Mouse (Mus musculus): Measurements from ENCODE around the gene Kat5. TPM values are rescaled to one million over a fixed set of nuclear protein-coding genes. Genes with fewer than 3 reads are reported as not detected.

The Kat5 gene
- total and polyA plus RNA-seq, 3 experiments, result 54.5 to 67.6 TPM; not detected in 1

- H3K79me2 ChIP-seq (ENCODE audit: control insufficient read depth, insufficient read depth, low read length, poor library complexity), result no peaks in the 10 kb centered on the region; the same call in 1 of the 2 replicates
- H3K36me3 ChIP-seq (ENCODE audit: control insufficient read depth in 1 of 2, insufficient read depth in 2 of 2, low read length in 2 of 2), result peaks cover 0 to 2% of the 10 kb centered on the region in 2 experiments; a peak in 2 of 4 replicates
- TF ChIP-seq HCFC1 (IDR thresholded peaks at IDR 0.05; ENCODE audit: low read depth, low read length) (no peak), ZC3H11A (IDR thresholded peaks at IDR 0.05; ENCODE audit: low read depth, low read length) (no peak), RAD21 (IDR thresholded peaks at IDR 0.05; ENCODE audit: low read depth, low read length) (no peak), POLR2AphosphoS2 (IDR thresholded peaks at IDR 0.05; ENCODE audit: low read length) (no peak), MAFK (IDR thresholded peaks at IDR 0.05; ENCODE audit: borderline replicate concordance, low read depth, low read length) (no peak), CTCF (IDR thresholded peaks at IDR 0.05 in 2 of 3, conservative IDR thresholded peaks at IDR 0.05 in 1 of 3; ENCODE audit: control insufficient read depth in 1 of 3, insufficient read depth in 1 of 3, low read depth in 2 of 3, low read length in 3 of 3, poor library complexity in 1 of 3, severe bottlenecking in 1 of 3) (no peak), E2F4 (IDR thresholded peaks at IDR 0.05; ENCODE audit: borderline replicate concordance, low read depth, low read length) (no peak), MEF2A (IDR thresholded peaks at IDR 0.05; ENCODE audit: extremely low read depth, insufficient replicate concordance, low read depth, low read length, poor library complexity, severe bottlenecking) (no peak), GATA1 (IDR thresholded peaks at IDR 0.05; ENCODE audit: low read depth, low read length) (no peak), MYB (IDR thresholded peaks at IDR 0.05; ENCODE audit: low read depth, low read length) (no peak), SMC3 (IDR thresholded peaks at IDR 0.05; ENCODE audit: low read depth, low read length) (no peak), GABPA (IDR thresholded peaks at IDR 0.05; ENCODE audit: low read depth, low read length) (no peak), UBTF (IDR thresholded peaks at IDR 0.05; ENCODE audit: borderline replicate concordance, insufficient read depth, low read depth, low read length) (no peak), NELFE (IDR thresholded peaks at IDR 0.05; ENCODE audit: low read depth, low read length) (no peak), ZMIZ1 (IDR thresholded peaks at IDR 0.05; ENCODE audit: low read depth, low read length) (no peak)
- no peak overlapping the region for H3K9ac ChIP-seq (ENCODE audit: control insufficient read depth, low read depth, low read length, poor library complexity, severe bottlenecking)
- H3K9me3 ChIP-seq (replicated peaks; ENCODE audit: insufficient read depth, low read length), result no peaks in the 10 kb centered on the region
- H3K4me1 ChIP-seq (ENCODE audit: control insufficient read depth in 1 of 2, insufficient read depth in 2 of 2, low read length in 2 of 2), result peaks cover 0 to 8% of the 10 kb centered on the region in 2 experiments; a peak in 2 of 4 replicates
- H3K4me3 ChIP-seq (ENCODE audit: control insufficient read depth in 1 of 2, insufficient read depth in 1 of 2, low read depth in 2 of 2, low read length in 2 of 2), result no peak overlapping the region
- H3K27ac ChIP-seq (ENCODE audit: control insufficient read depth, low read depth, low read length), result no peak overlapping the region
- DNase-seq (ENCODE audit: low read depth, low spot score), result no peak
- H3K27me3 ChIP-seq (ENCODE audit: control insufficient read depth in 1 of 2, insufficient read depth in 2 of 2, low read length in 2 of 2), result no peaks in the 10 kb centered on the region
Observed at GRCm38 (mm10) chr19:5562776-5563175, 47.3 kb downstream of the Kat5 start.

GRCm38 (mm10) chr19:5561886-5562285 is 48.2 kb downstream of the Kat5 start:
- no peak for DNase-seq (ENCODE audit: low read depth, low spot score)
- H3K27ac ChIP-seq (ENCODE audit: control insufficient read depth, low read depth, low read length), result no peak overlapping the region
- TF ChIP-seq MYC (IDR thresholded peaks at IDR 0.05; ENCODE audit: low read depth, low read length), result no peak
- TF ChIP-seq MAZ (IDR thresholded peaks at IDR 0.05; ENCODE audit: low read depth, low read length), result no peak
- TF ChIP-seq CHD1 (IDR thresholded peaks at IDR 0.05; ENCODE audit: low read depth, low read length), result no peak
- no peak for TF ChIP-seq ZC3H11A (IDR thresholded peaks at IDR 0.05; ENCODE audit: low read depth, low read length)
- TF ChIP-seq USF2 (IDR thresholded peaks at IDR 0.05; ENCODE audit: borderline replicate concordance in 1 of 2, insufficient read depth in 1 of 2, low read depth in 1 of 2, low read length in 2 of 2), result no peak
- no peak for TF ChIP-seq JUND (IDR thresholded peaks at IDR 0.05; ENCODE audit: low read depth, low read length)
- no peak for TF ChIP-seq BHLHE40 (IDR thresholded peaks at IDR 0.05; ENCODE audit: borderline replicate concordance, low read depth, low read length)
- no peak for TF ChIP-seq RCOR1 (IDR thresholded peaks at IDR 0.05; ENCODE audit: low read depth, low read length)
- TF ChIP-seq POLR2AphosphoS5 (IDR thresholded peaks at IDR 0.05; ENCODE audit: borderline replicate concordance, low read depth, low read length), result no peak
- TF ChIP-seq ETS1 (IDR thresholded peaks at IDR 0.05; ENCODE audit: low read depth, low read length), result no peak
- no peak for TF ChIP-seq MAX (IDR thresholded peaks at IDR 0.05; ENCODE audit: low read length)
- H3K9ac ChIP-seq (ENCODE audit: control insufficient read depth, low read depth, low read length, poor library complexity, severe bottlenecking), result no peak overlapping the region
- peaks cover 0 to 2% of the 10 kb centered on the region in 2 experiments; a peak in 2 of 4 replicates for H3K36me3 ChIP-seq (ENCODE audit: control insufficient read depth in 1 of 2, insufficient read depth in 2 of 2, low read length in 2 of 2)
- H3K9me3 ChIP-seq (replicated peaks; ENCODE audit: insufficient read depth, low read length), result no peaks in the 10 kb centered on the region
- H3K4me3 ChIP-seq (ENCODE audit: control insufficient read depth in 1 of 2, insufficient read depth in 1 of 2, low read depth in 2 of 2, low read length in 2 of 2), result no peak overlapping the region
- no peaks in the 10 kb centered on the region for H3K27me3 ChIP-seq (ENCODE audit: control insufficient read depth in 1 of 2, insufficient read depth in 2 of 2, low read length in 2 of 2)
- H3K79me2 ChIP-seq (ENCODE audit: control insufficient read depth, insufficient read depth, low read length, poor library complexity), result no peaks in the 10 kb centered on the region
- peaks cover 0 to 8% of the 10 kb centered on the region in 2 experiments; a peak in 2 of 4 replicates for H3K4me1 ChIP-seq (ENCODE audit: control insufficient read depth in 1 of 2, insufficient read depth in 2 of 2, low read length in 2 of 2)

All from MEL (cell line).